Mouse (Mus musculus) midbrain, embryonic 12.5 days (tissue): Measurements from ENCODE around the gene Palm. TPM values are rescaled to one million over a fixed set of nuclear protein-coding genes. Genes with fewer than 3 reads are reported as not detected.

Experiments used
- ATAC-seq: fragments of 200-750 bp; cut with Nextera tagmentation; 2 replicates; pipeline ENCODE4 v1.8.0; 2017; ENCODE audit warnings: low read depth, moderate TSS enrichment, moderate library complexity; ENCODE audit not compliant: low FRiP score
- H3K27ac ChIP-seq: fragments of 300-500 bp; sonication (generic); replicated peaks from 2 replicates; pipeline ENCODE4 v1.5.1; 2016; ENCODE audit warnings: mild to moderate bottlenecking
- H3K27me3 ChIP-seq: fragments of 300-500 bp; sonication (generic); 2 replicates; pipeline ENCODE4 v1.6.1; 2016; ENCODE audit warnings: mild to moderate bottlenecking
- H3K36me3 ChIP-seq: fragments of 300-500 bp; sonication (generic); 2 replicates; pipeline ENCODE4 v1.6.1; 2016
- H3K4me1 ChIP-seq: fragments of 300-500 bp; sonication (generic); 2 replicates; pipeline ENCODE4 v1.6.1; 2016
- H3K4me2 ChIP-seq: fragments of 300-500 bp; sonication (generic); replicated peaks from 2 replicates; pipeline ENCODE4 v1.6.1; 2016; ENCODE audit warnings: mild to moderate bottlenecking, moderate library complexity
- H3K4me3 ChIP-seq: fragments of 300-500 bp; sonication (generic); 2 replicates; pipeline ENCODE4 v1.5.1; 2016; ENCODE audit warnings: mild to moderate bottlenecking
- H3K9ac ChIP-seq: fragments of 300-500 bp; sonication (generic); replicated peaks from 2 replicates; pipeline ENCODE4 v1.6.1; 2016; ENCODE audit warnings: mild to moderate bottlenecking, moderate library complexity
- H3K9me3 ChIP-seq: fragments of 300-500 bp; sonication (generic); 2 replicates; pipeline ENCODE4 v1.6.1; 2016; ENCODE audit warnings: mild to moderate bottlenecking
- WGBS: fragments of 180-500 bp; shearing (Covaris S2); methylation state at CpG from one replicate; pipeline ENCODE4 v1.1.7; 2016; 5-methylcytosine and 5-hydroxymethylcytosine counted together
- polyA plus RNA-seq: library from polyadenylated mRNA; unstranded; fragments of >200 nt; fragmentation: Nextera tagmentation; extraction: Ambion mirVana; gene quantifications from 2 replicates; pipeline ENCODE4 v1.2.1, GENCODE M21; 2016

Gene Palm
- polyA plus RNA-seq, 1 experiment from 2014 or later = 204 TPM

- H3K4me1 ChIP-seq = peaks cover 14% of the 10 kb centered on the region
- H3K4me3 ChIP-seq = no peak overlapping the region
- no peak overlapping the region for H3K27ac ChIP-seq
- no peak for ATAC-seq
- no peaks in the 10 kb centered on the region for H3K9me3 ChIP-seq
- H3K4me2 ChIP-seq = no peak overlapping the region
- 94% methylated on average over 17 of the region's 17 CpGs for WGBS
- H3K27me3 ChIP-seq = no peaks in the 10 kb centered on the region
- H3K9ac ChIP-seq = no peak overlapping the region
- peaks cover 54% of the 10 kb centered on the region for H3K36me3 ChIP-seq
Measured at GRCm38 (mm10) chr10:79819606-79820005, 26.2 kb downstream of the Palm start.

- ATAC-seq = no peak
- peaks cover 48% of the 10 kb centered on the region for H3K36me3 ChIP-seq
- 87% methylated on average over 8 of the region's 8 CpGs for WGBS
Measured at GRCm38 (mm10) chr10:79820277-79820676, 26.9 kb downstream of the Palm start.

DNA sequence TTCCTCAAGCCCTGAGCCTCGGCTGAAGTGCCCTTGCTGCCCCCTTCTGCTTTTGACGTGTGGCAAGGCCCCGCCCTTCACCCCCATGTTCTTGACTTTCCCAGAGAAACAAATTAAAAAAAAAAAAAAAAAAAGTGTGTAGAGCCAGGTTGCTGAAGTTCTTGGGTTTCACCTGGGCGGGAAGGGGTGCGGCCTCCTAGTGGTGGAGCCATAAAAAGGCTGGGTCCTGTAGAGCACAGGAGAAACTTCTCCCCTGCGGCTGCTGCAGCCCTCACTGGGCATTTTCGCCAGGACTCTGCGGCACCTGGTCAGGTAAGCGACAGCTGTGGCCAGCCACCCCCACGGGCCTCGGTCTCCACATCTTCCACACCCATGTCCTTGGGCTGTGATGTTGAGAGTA lies 27.4 kb downstream of the Palm start, which contains the start of gene Misp:
Misp (plus strand) TSS at position 208 of the 400 bp plus-strand sequence.
- Histone ChIP-seq H3K4me2 (no peak within 1 kb of the TSS), H3K27me3 (no peaks in the 10 kb centered on the region), H3K27ac (0 out of 2 replicates have a peak within 1 kb of the TSS, but pooled peaks have one; percentile 15), H3K4me3 (no peak within 1 kb of the TSS), H3K36me3 (peaks cover 43% of the 10 kb centered on the region), H3K9ac (no peak within 1 kb of the TSS), H3K4me1 (peaks cover 14% of the 10 kb centered on the region), H3K9me3 (no peaks in the 10 kb centered on the region)
- WGBS = 74% methylated on average over 11 of the region's 11 CpGs
- ATAC-seq = no peak

More at GRCm38 (mm10) chr10:79820277-79820676, 26.9 kb downstream of the Palm start:
- H3K27ac ChIP-seq = no peak overlapping the region
- no peak overlapping the region for H3K9ac ChIP-seq
- no peaks in the 10 kb centered on the region for H3K27me3 ChIP-seq
- H3K4me1 ChIP-seq = peaks cover 14% of the 10 kb centered on the region
- H3K9me3 ChIP-seq = no peaks in the 10 kb centered on the region
- no peak overlapping the region for H3K4me3 ChIP-seq
- H3K4me2 ChIP-seq = no peak overlapping the region

GRCm38 (mm10) chr10:79821731-79822130 lies 28.4 kb downstream of the Palm start:
- Histone ChIP-seq H3K27ac (0 out of 2 replicates have a peak overlapping the region, but pooled peaks have one; percentile 15), H3K9ac (no peak overlapping the region), H3K36me3 (peaks cover 33% of the 10 kb centered on the region), H3K4me2 (no peak overlapping the region), H3K4me3 (no peak overlapping the region), H3K27me3 (no peaks in the 10 kb centered on the region), H3K4me1 (peaks cover 14% of the 10 kb centered on the region), H3K9me3 (no peaks in the 10 kb centered on the region)
- 88% methylated on average over 12 of the region's 12 CpGs for WGBS
- ATAC-seq = no peak

DNA sequence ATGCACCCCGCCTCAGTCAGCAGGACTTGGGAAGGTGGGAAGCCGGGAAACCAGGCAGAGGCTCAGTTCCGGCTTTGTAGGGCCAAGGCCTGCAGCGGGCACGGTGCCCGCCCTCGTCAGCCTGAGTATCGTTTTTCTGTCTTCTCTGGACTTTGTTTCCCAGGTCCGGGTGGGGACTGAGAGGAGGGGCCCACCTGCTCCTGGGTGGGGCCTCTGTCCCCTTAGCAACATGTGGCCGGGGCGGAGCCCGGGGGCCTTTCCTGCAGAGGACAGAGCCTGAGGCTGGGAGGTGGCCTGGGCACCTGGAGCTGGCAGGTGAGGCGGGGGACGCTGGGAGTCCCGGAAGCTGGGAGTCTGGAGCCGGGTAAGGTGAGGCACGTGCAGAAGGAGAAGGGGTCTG lies 29.0 kb downstream of the Palm start:
- H3K4me2 ChIP-seq = no peak overlapping the region
- no peaks in the 10 kb centered on the region for H3K9me3 ChIP-seq
- 36% methylated on average over 17 of the region's 17 CpGs for WGBS
- H3K27me3 ChIP-seq = no peaks in the 10 kb centered on the region
- H3K4me3 ChIP-seq = no peak overlapping the region
- peaks cover 14% of the 10 kb centered on the region for H3K4me1 ChIP-seq
- H3K36me3 ChIP-seq = peaks cover 29% of the 10 kb centered on the region
- H3K9ac ChIP-seq = 0 out of 2 replicates have a peak overlapping the region, but pooled peaks have one; percentile 2
- H3K27ac ChIP-seq = 0 out of 2 replicates have a peak overlapping the region, but pooled peaks have one; percentile 15
- 0 out of 2 replicates have a peak, but pooled peaks have one; percentile 24 for ATAC-seq

DNA sequence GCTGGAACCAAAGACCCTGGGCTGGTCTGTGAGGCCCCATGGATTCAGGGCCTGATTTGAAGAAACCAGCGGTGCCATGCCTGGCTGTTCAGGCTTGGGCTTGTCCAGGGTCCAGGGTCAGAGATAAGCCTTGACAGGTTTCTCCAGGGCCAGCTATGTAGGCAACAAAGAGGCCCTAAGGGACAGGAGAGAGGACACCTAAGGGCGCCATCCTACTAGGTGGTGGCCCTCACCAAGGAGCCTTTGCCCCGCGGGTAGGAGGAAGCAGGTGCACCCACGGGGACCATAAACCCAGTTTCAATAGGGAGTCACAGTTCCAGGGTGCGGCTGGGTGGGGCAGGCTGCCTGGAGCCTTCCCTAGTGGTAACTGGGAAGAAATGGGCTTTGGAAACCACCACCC lies 29.6 kb downstream of the Palm start:
- H3K27ac ChIP-seq = peak overlapping the region; percentile 7; the same call in 1 of the 2 replicates
- 77% methylated on average over 6 of the region's 6 CpGs for WGBS
- no peaks in the 10 kb centered on the region for H3K9me3 ChIP-seq
- ATAC-seq = no peak
- no peaks in the 10 kb centered on the region for H3K27me3 ChIP-seq
- no peak overlapping the region for H3K4me3 ChIP-seq
- no peak overlapping the region for H3K4me2 ChIP-seq
- peaks cover 28% of the 10 kb centered on the region for H3K36me3 ChIP-seq
- peaks cover 13% of the 10 kb centered on the region for H3K4me1 ChIP-seq
- no peak overlapping the region for H3K9ac ChIP-seq

DNA sequence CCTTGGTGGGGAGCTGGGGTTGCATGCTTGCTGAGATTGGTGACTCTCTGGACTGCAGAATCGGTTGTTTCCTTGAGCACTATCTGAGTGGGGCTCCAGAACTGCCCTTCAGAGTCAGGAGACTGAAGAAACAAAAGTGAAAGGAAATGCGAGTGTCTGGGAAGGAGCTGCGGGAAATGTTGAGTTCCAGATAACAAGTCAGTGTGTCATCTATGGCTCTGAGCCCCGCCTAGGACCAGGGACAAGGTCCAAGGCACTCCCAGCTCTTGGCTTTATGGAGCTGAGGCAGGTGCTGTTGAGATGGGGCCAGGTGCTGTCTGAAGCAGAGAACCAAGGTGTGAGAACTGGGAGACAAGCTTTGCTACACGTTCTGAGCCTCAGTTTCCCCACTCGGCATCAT lies 31.0 kb downstream of the Palm start:
- no peak overlapping the region for H3K9ac ChIP-seq
- no peaks in the 10 kb centered on the region for H3K27me3 ChIP-seq
- no peak for ATAC-seq
- H3K4me2 ChIP-seq = no peak overlapping the region
- no peak overlapping the region for H3K27ac ChIP-seq
- H3K4me3 ChIP-seq = no peak overlapping the region
- H3K9me3 ChIP-seq = no peaks in the 10 kb centered on the region
- peaks cover 15% of the 10 kb centered on the region for H3K36me3 ChIP-seq
- peaks cover 10% of the 10 kb centered on the region for H3K4me1 ChIP-seq
- 72% methylated on average over 6 of the region's 6 CpGs for WGBS

DNA sequence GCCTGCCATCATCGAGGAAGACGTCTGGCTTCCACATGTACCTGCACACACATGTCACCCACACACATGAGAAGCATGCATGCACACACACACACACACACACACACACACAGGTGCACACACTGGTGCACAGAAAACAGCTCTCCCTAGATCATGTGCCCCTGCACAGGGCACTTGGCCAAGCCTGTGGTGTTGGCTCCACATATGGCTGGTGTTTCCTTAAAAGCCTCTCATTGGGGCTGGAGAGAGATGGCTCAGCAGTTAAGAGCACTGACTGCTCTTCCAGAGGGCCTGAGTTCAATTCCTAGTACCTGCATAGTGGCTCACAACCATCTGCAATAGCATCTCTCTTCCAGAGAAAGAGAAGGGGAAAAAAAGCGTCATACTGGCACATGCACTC lies 38.2 kb downstream of the Palm start:
- WGBS = 84% methylated on average over 3 of the region's 3 CpGs
- ATAC-seq = no peak
- H3K4me2 ChIP-seq = no peak overlapping the region
- no peaks in the 10 kb centered on the region for H3K36me3 ChIP-seq
- no peak overlapping the region for H3K4me3 ChIP-seq
- no peak overlapping the region for H3K27ac ChIP-seq
- H3K9ac ChIP-seq = no peak overlapping the region
- H3K4me1 ChIP-seq = 0 out of 2 replicates have a peak, but pooled peaks cover 2% of the 10 kb centered on the region
- H3K27me3 ChIP-seq = no peaks in the 10 kb centered on the region
- no peaks in the 10 kb centered on the region for H3K9me3 ChIP-seq

DNA sequence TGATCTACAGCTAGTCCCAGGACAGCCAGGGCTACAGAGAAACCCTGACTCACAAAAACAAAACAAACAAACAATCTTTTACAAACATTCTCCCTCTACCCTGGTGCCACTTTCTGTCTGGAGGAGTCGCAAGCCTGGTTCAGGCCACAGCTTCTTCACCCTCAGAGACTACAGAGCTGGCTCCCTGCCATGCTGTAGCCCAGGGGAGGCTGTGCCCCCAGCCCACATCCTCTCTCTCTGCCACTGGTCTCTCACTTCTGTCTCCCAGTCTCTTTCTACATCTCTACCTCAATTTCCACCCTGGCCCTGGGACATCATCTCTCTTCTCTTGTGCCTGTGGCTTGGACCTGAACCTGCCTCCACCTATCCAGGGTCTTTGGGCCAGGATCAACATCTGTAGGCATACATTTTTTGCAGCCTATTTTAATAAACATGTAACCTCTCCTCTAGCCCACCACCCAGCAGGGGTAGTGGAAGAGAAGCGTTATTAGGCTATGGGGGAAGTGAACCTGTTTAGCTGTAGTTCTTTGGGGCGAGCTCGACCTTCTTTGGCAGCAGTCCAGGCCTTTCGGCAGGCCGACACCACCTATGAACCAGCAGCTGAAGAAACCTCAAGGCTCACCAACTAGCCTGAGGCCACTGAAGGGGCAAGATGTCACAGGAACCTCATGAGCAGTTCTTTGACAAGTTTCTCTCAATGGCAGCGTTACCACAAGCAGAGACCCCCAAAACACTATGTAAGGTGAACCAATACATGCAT lies 38.8 kb downstream of the Palm start:
- no peak overlapping the region for H3K4me2 ChIP-seq
- WGBS = 81% methylated on average over 7 of the region's 7 CpGs
- H3K27me3 ChIP-seq = no peaks in the 10 kb centered on the region
- H3K9ac ChIP-seq = 0 out of 2 replicates have a peak overlapping the region, but pooled peaks have one; percentile 11
- H3K27ac ChIP-seq = no peak overlapping the region
- H3K4me1 ChIP-seq = 0 out of 2 replicates have a peak, but pooled peaks cover 2% of the 10 kb centered on the region
- no peak overlapping the region for H3K4me3 ChIP-seq
- ATAC-seq = no peak
- no peaks in the 10 kb centered on the region for H3K36me3 ChIP-seq
- 0 out of 2 replicates have a peak, but pooled peaks cover 3% of the 10 kb centered on the region for H3K9me3 ChIP-seq

DNA sequence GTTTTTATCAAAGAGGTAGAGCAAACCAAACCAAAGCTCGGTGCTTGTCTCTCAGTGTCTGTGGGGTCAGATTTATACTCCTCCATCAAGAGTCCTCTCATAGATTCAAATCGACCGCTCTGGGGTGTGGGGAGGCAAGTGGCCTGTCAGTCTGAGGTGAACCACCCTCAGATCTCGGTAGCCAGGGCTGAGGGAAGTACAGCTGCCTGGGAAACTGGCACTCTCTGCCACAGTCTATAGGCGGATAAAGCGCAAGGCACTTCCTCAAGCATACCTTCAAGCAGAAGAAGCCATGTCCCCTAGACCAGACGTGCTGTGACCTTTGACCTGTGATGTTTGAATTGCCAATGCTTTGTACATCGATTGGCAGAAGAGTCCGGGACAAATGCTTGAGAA lies 39.4 kb downstream of the Palm start:
- H3K27ac ChIP-seq = no peak overlapping the region
- no peaks in the 10 kb centered on the region for H3K36me3 ChIP-seq
- no peak for ATAC-seq
- 0 out of 2 replicates have a peak, but pooled peaks cover 3% of the 10 kb centered on the region for H3K9me3 ChIP-seq
- H3K9ac ChIP-seq = no peak overlapping the region
- no peaks in the 10 kb centered on the region for H3K27me3 ChIP-seq
- H3K4me3 ChIP-seq = no peak overlapping the region
- 76% methylated on average over 9 of the region's 9 CpGs for WGBS
- 0 out of 2 replicates have a peak, but pooled peaks cover 2% of the 10 kb centered on the region for H3K4me1 ChIP-seq
- H3K4me2 ChIP-seq = no peak overlapping the region

DNA sequence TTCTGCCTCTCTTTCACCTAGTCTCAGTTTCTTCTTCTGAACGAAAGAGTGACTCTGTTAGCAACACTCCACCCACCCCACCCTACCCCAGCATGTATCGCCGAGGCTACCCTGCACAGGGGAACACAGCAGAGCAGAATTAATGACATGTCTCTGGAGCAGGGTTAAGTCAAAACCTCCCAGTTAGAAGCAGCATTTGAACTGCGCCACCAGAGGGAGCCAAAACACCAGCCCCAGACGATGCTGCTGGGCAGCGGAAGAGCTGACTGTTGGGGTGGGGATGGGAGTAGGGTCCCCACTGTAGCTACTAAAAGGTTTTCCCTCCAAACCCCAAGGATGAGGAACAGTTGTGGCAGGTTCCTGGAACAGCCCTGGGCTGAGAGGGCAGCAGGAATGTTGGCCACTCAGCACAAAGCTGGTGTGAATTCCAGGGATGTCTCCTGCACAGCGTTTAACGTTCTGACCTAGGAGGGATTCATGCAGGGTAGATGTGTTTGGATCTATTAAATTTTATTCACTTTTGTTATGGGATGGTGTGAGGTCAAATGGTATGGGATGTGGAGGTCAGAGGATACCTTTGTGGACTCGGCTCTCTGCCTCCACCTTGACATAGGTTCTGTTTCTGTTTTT lies 41.5 kb downstream of the Palm start:
- Histone ChIP-seq H3K9me3 (0 out of 2 replicates have a peak, but pooled peaks cover 3% of the 10 kb centered on the region), H3K4me3 (no peak overlapping the region), H3K4me2 (0 out of 2 replicates have a peak overlapping the region, but pooled peaks have one; percentile 1), H3K4me1 (0 out of 2 replicates have a peak, but pooled peaks cover 2% of the 10 kb centered on the region), H3K27ac (no peak overlapping the region), H3K36me3 (no peaks in the 10 kb centered on the region), H3K27me3 (no peaks in the 10 kb centered on the region), H3K9ac (no peak overlapping the region)
- 29% methylated on average over 9 of the region's 9 CpGs for WGBS
- peak; percentile 70 for ATAC-seq

DNA sequence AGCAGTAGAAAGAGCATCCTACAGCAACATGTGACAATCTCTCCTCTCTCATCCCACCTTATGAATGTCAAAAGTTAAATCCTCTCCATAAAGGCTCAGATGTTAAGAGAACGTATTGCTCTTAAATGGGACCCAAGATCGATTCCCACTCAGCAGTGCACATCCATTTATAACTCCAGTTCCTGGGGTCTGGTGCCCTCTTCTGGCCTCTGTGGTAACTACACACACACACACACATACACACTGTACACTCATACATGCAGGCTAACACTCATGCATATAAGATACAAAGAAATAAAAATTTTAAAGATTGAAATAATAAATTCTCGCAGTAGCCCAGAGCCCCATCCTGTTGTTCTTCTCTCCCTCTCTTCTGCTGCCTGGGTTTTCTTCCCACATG lies 43.5 kb downstream of the Palm start:
- WGBS = 94% methylated on average over 3 of the region's 3 CpGs
- H3K9ac ChIP-seq = no peak overlapping the region
- 0 out of 2 replicates have a peak, but pooled peaks cover 3% of the 10 kb centered on the region for H3K9me3 ChIP-seq
- H3K4me2 ChIP-seq = no peak overlapping the region
- H3K27ac ChIP-seq = no peak overlapping the region
- no peak overlapping the region for H3K4me3 ChIP-seq
- no peaks in the 10 kb centered on the region for H3K27me3 ChIP-seq
- ATAC-seq = no peak
- no peaks in the 10 kb centered on the region for H3K36me3 ChIP-seq
- peaks cover 15% of the 10 kb centered on the region for H3K4me1 ChIP-seq
